Mouse (Mus musculus): ENCODE measurements around the gene Olfr1216.

Gene Olfr1216

DNA sequence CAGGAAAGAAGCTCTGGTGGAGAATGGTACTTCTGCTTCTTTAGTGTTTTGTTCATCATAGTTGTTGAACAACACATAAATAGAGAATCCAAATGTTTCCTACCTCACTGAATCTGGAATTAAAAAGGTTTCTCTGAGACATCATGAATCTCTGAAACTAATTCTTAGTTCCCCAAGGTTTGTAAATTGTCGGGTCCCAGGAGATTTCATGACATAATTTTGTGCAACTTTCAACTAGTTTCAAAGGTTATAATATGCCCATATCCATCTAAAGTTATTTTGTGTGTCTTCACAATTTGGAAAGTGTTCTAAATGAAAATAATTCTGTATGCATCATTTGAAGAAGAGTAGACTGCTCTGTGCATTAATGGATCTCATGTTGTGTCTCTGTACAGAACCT lies at the start of gene Olfr1216:
TSS of gene Olfr1216 (minus strand) at position 101 of the 400 bp plus-strand sequence.
- no peak for DNase-seq (ENCODE audit: inconsistent age in 2 of 2, low spot score in 1 of 2)

DNA sequence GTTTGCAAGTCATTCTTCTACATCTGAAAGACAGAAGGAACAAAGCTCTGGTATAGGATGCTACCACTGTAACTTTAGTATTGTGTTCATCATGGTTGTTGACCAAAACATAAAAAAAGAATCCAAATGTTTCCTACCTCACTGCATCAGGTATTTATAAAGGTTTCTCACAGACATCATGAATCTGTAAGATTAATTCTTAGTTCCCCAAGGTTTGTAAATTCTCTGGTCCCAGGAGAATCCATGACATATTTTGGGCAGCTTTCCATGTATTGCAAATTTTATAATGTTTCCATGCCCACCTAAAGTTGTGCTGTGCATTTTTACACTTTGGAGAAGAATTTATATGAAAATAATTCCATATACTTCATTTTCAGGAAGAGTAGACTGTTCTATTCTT lies 42.9 kb upstream of the Olfr1216 start, which contains the start of gene Olfr1218:
TSS of gene Olfr1218 (minus strand) at position 101 of the 400 bp plus-strand sequence.
- no peak for DNase-seq (ENCODE audit: inconsistent age in 2 of 2, low spot score in 1 of 2)

DNA sequence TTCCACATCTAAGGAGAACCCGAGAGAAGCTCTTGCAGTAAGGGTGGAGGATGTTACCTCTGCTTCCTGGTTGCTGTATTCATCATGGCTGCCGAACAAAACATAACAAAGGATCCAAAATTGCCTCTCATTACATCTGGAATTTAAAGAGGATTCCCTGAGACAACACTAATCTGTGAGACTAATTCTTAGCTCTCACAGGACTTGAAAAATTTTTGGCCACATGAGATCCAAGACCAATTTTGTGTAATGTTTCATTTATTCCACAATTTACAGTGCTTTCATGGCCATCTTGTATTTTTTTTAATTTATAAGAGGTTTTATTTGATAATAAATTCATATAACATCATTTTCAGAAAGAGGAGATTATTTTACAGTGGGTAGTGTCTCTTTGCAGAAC lies 13.8 kb upstream of the Olfr1216 start, which contains the start of gene Olfr1217:
TSS of gene Olfr1217 (minus strand) at position 101 of the 400 bp plus-strand sequence.
- DNase-seq (ENCODE audit: inconsistent age in 2 of 2, low spot score in 1 of 2): no peak

DNA sequence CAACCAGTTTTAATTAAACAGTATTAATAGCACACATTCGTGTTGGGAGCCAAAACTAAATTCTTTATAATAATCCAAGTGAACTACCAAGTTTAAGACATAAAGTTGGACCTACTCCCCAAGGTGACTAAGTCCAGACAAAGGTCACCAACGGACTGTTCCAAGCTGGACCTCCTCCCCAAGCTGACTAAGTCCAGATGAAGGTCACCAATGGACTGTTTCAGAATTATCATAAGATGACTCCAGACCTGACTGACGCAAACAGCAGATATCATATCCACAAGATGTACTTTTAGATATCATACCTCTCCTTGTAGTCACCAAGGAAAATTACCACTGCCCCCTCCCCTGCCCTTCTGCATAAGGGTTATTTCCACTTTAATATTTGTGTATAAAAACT lies 3.3 kb upstream of the Olfr1216 start:
- peak; percentile 7 to 56 for DNase-seq (ENCODE audit: inconsistent age in 2 of 2, low spot score in 1 of 2)

DNA sequence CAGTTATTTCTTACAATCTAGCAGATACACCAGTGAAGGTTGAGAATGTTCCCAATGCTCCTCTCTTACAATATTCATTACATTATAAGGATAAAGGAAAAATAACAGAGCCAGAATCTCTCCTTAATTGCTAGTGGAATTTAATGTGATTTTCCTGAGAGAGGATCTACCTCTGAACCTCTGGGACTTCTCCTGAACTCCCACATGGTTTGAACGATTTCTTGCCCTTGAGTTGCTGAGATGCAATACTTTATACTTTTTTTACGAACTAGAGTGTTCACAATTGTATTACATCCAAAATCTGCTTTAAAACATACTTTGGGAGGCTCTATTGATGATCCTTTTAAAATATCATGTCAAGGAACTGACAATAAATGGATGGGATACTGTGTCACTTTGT lies 11.3 kb downstream of the Olfr1216 start, which contains the start of gene Olfr1215:
TSS of gene Olfr1215 (minus strand) at position 101 of the 400 bp plus-strand sequence.
- no peak for DNase-seq (ENCODE audit: inconsistent age in 2 of 2, low spot score in 1 of 2)

DNA sequence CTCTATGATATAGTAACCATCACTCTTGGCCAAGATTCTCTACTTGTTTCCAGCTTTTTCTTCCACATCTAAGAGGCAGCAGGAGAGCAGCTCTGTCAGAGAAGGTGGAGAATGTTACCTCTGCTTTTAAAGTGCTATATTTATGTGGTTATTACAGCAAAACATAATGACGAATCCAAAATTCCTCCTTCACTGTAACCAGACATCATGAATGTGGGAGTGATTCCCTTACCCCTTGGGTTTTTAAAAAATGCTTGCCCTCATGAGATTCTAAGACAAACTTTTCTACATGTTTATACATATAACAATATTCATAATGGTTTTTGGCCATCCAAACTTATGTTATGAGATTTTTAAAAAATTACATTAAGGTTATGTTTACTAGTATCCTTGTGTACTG lies 25.6 kb downstream of the Olfr1216 start, which contains the start of gene Olfr1214:
TSS of gene Olfr1214 (minus strand) at position 101 of the 400 bp plus-strand sequence.
- DNase-seq (ENCODE audit: inconsistent age in 2 of 2, low spot score in 1 of 2): no peak

DNA sequence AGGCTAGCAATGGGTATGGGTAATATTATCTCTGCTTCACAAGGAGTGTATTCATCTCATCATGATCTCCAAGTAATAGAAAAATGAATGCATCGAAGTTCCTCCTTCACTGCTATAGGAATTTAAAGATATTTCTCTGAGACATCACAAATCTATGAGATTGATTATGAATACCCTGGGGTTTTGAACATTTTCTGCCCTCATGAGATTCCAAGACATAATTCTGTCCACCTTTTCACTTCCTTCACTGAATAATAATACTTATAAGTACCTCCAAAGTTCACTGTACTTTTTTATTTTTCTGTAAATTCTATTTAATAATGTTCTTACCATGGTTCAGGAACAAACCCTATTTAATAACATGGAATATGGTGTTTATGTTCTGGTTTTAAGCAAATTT lies 38.0 kb downstream of the Olfr1216 start, which contains the start of gene Gm13762:
TSS of gene Gm13762 (minus strand) at position 101 of the 400 bp plus-strand sequence.
- DNase-seq (ENCODE audit: inconsistent age in 2 of 2, low spot score in 1 of 2): no peak

All from adrenal gland, adult (tissue).